Mouse (Mus musculus) gastrocnemius, adult 2 months (tissue): Measurements from ENCODE around the gene Dapk1. TPM values are rescaled to one million over a fixed set of nuclear protein-coding genes. Genes with fewer than 3 reads are reported as not detected.

ENCODE experiments used
- DNase-seq: peaks from one replicate; pipeline ENCODE4 v3.0.0; 2022
- H3K27ac ChIP-seq: fragments of 200-600 bp; 2 replicates; pipeline ENCODE4 v1.8.1; 2022; ENCODE audit warnings: mild to moderate bottlenecking
- H3K4me3 ChIP-seq: fragments of 200-600 bp; 2 replicates; pipeline ENCODE4 v1.8.1; 2022; ENCODE audit warnings: mild to moderate bottlenecking, moderate library complexity
- CTCF ChIP-seq: fragments of 200-600 bp; IDR thresholded peaks from 2 replicates; pipeline ENCODE4 v1.8.1; 2022; ENCODE audit warnings: antibody characterized with exemption, mild to moderate bottlenecking, moderate library complexity
- intact Hi-C: fragments of 180-260 bp; cut with DNase I; formaldehyde crosslinking; loops from one replicate; pipeline ENCODE4 v1.15.1; 2025
- total RNA-seq, 2 experiments: library from RNA; stranded (reverse); gene quantifications; 2 replicates each; pipeline ENCODE4 v1.2.3; 2021

Gene Dapk1
- total RNA-seq, 2 experiments from 2014 or later, result 5.4 to 5.8 TPM

GRCm38 (mm10) chr13:60716107-60716506 lies 114.4 kb downstream of the Dapk1 start:
- no peak for DNase-seq
- intact Hi-C loops, result no loop called here
- Histone ChIP-seq H3K27ac (no peak overlapping the region), H3K4me3 (no peak overlapping the region)
- no peak for TF ChIP-seq CTCF

GRCm38 (mm10) chr13:60717421-60717820 lies 115.7 kb downstream of the Dapk1 start:
- H3K4me3 ChIP-seq, result no peak overlapping the region
- no peak overlapping the region for H3K27ac ChIP-seq
- intact Hi-C loops, result no loop called here
- no peak for TF ChIP-seq CTCF
- DNase-seq, result no peak

GRCm38 (mm10) chr13:60719581-60719980 lies 117.8 kb downstream of the Dapk1 start:
- Histone ChIP-seq H3K4me3 (no peak overlapping the region), H3K27ac (no peak overlapping the region)
- intact Hi-C loops, result no loop called here
- TF ChIP-seq CTCF, result no peak
- DNase-seq, result peak; percentile 13

- intact Hi-C loops, result no loop called here
- no peak for TF ChIP-seq CTCF
- Histone ChIP-seq H3K4me3 (no peak overlapping the region), H3K27ac (peak overlapping the region; percentile 6; the same call in 1 of the 2 replicates)
- peak; percentile 14 for DNase-seq
These were observed 121.0 kb downstream of the Dapk1 start for GRCm38 (mm10) chr13:60722763-60723162.

- peak overlapping the region; percentile 31 for H3K27ac ChIP-seq
- no peak for TF ChIP-seq CTCF
These were observed 126.7 kb downstream of the Dapk1 start for GRCm38 (mm10) chr13:60728276-60729054.

GRCm38 (mm10) chr13:60729055-60729402 lies 127.3 kb downstream of the Dapk1 start:
- H3K4me3 ChIP-seq, result no peak overlapping the region
- peak overlapping the region; percentile 46 for H3K27ac ChIP-seq
- no peak for DNase-seq
- intact Hi-C loops, result no loop called here
- TF ChIP-seq CTCF, result no peak

More at GRCm38 (mm10) chr13:60728276-60729054, 126.7 kb downstream of the Dapk1 start:
- H3K4me3 ChIP-seq, result no peak overlapping the region
- intact Hi-C loops, result no loop called here
- DNase-seq, result no peak

- Histone ChIP-seq H3K27ac (no peak overlapping the region), H3K4me3 (no peak overlapping the region)
- TF ChIP-seq CTCF, result no peak
- intact Hi-C loops, result no loop called here
- DNase-seq, result no peak
These were observed 128.8 kb downstream of the Dapk1 start for GRCm38 (mm10) chr13:60730587-60730986.

GRCm38 (mm10) chr13:60731001-60731400 lies 129.3 kb downstream of the Dapk1 start:
- TF ChIP-seq CTCF, result no peak
- intact Hi-C loops, result no loop called here
- H3K4me3 ChIP-seq, result no peak overlapping the region
- no peak for DNase-seq
- no peak overlapping the region for H3K27ac ChIP-seq

GRCm38 (mm10) chr13:60735306-60735705 lies 133.6 kb downstream of the Dapk1 start:
- DNase-seq, result no peak
- intact Hi-C loops, result loop anchor here (5.0 kb wide), 2 partner anchors 63 to 893 kb away; no protein-coding TSS in a partner anchor
- TF ChIP-seq CTCF, result no peak
- Histone ChIP-seq H3K4me3 (no peak overlapping the region), H3K27ac (no peak overlapping the region)

GRCm38 (mm10) chr13:60736421-60737105 lies 134.8 kb downstream of the Dapk1 start:
- Histone ChIP-seq H3K27ac (no peak overlapping the region), H3K4me3 (no peak overlapping the region)
- TF ChIP-seq CTCF, result no peak
- no peak for DNase-seq
- intact Hi-C loops, result loop anchor here (5.0 kb wide), 2 partner anchors 64 to 894 kb away; no protein-coding TSS in a partner anchor

GRCm38 (mm10) chr13:60737632-60738324 lies 136.0 kb downstream of the Dapk1 start:
- peak; percentile 87 for DNase-seq
- peak overlapping the region; percentile 75 for H3K27ac ChIP-seq
- TF ChIP-seq CTCF, result no peak
- H3K4me3 ChIP-seq, result peak overlapping the region; percentile 62
- intact Hi-C loops, result loop anchor here (1.0 to 5.0 kb wide), 4 partner anchors 65 to 895 kb away; partner anchors contain the start of gene Dapk1

- peak; percentile 90 for TF ChIP-seq CTCF
- Histone ChIP-seq H3K4me3 (peak overlapping the region; percentile 62), H3K27ac (peak overlapping the region; percentile 75)
- intact Hi-C loops, result loop anchor here (1.0 to 5.0 kb wide), 4 partner anchors 66 to 896 kb away; partner anchors contain the start of gene Dapk1
- DNase-seq, result peak; percentile 81
These were observed 136.7 kb downstream of the Dapk1 start for GRCm38 (mm10) chr13:60738429-60738828.
